Mouse (Mus musculus) ES-Bruce4 (cell line): ENCODE measurements around the gene Ntm. TPM values are rescaled to one million over a fixed set of nuclear protein-coding genes. Genes with fewer than 3 reads are reported as not detected.

ENCODE experiments used
- H3K27ac ChIP-seq: 2 replicates; pipeline ENCODE4 v1.5.1; 2012; ENCODE audit warnings: low read length, inconsistent platforms; ENCODE audit not compliant: insufficient read depth
- H3K27me3 ChIP-seq: 2 replicates; pipeline ENCODE4 v1.6.1; 2012; ENCODE audit warnings: mild to moderate bottlenecking, low read length, inconsistent platforms; ENCODE audit not compliant: control insufficient read depth, poor library complexity, insufficient read depth, severe bottlenecking
- H3K36me3 ChIP-seq: 2 replicates; pipeline ENCODE4 v1.6.1; 2012; ENCODE audit warnings: inconsistent platforms, mild to moderate bottlenecking, low read length, moderate library complexity; ENCODE audit not compliant: control insufficient read depth, poor library complexity, insufficient read depth, severe bottlenecking
- H3K4me1 ChIP-seq: one replicate; pipeline ENCODE4 v1.8.1; 2011; ENCODE audit warnings: low read length; ENCODE audit not compliant: control insufficient read depth, insufficient read depth
- H3K4me3 ChIP-seq: 2 replicates; pipeline ENCODE4 v1.5.1; 2011; ENCODE audit warnings: low read depth, mild to moderate bottlenecking, low read length
- H3K9ac ChIP-seq: 2 replicates; pipeline ENCODE4 v1.6.1; 2012; ENCODE audit warnings: low read depth, mild to moderate bottlenecking, inconsistent platforms; ENCODE audit not compliant: poor library complexity, severe bottlenecking
- H3K9me3 ChIP-seq: replicated peaks from 2 replicates; pipeline ENCODE4 v1.6.1; 2012; ENCODE audit warnings: mild to moderate bottlenecking, low read length, inconsistent platforms; ENCODE audit not compliant: control insufficient read depth, poor library complexity, insufficient read depth, severe bottlenecking
- CTCF ChIP-seq: IDR thresholded peaks from one replicate; pipeline ENCODE4 v1.8.1; 2011; ENCODE audit warnings: low read depth, low read length
- EP300 ChIP-seq: IDR thresholded peaks from 2 replicates; pipeline ENCODE4 v1.6.1; 2011; ENCODE audit warnings: low read depth, low read length; ENCODE audit not compliant: insufficient read depth
- POLR2A ChIP-seq: IDR thresholded peaks from one replicate; pipeline ENCODE4 v1.8.1; 2011; ENCODE audit warnings: low read length; ENCODE audit not compliant: insufficient read depth
- polyA plus RNA-seq: library from polyadenylated mRNA; stranded (reverse); fragments of >200 nt; gene quantifications from 2 replicates; pipeline ENCODE4 v1.2.4, GENCODE M21; 2011; ENCODE audit warnings: low read depth; ENCODE audit not compliant: missing spikeins, insufficient read depth, insufficient read length

Gene Ntm
- polyA plus RNA-seq, 1 experiment, result 0.82 TPM

DNA sequence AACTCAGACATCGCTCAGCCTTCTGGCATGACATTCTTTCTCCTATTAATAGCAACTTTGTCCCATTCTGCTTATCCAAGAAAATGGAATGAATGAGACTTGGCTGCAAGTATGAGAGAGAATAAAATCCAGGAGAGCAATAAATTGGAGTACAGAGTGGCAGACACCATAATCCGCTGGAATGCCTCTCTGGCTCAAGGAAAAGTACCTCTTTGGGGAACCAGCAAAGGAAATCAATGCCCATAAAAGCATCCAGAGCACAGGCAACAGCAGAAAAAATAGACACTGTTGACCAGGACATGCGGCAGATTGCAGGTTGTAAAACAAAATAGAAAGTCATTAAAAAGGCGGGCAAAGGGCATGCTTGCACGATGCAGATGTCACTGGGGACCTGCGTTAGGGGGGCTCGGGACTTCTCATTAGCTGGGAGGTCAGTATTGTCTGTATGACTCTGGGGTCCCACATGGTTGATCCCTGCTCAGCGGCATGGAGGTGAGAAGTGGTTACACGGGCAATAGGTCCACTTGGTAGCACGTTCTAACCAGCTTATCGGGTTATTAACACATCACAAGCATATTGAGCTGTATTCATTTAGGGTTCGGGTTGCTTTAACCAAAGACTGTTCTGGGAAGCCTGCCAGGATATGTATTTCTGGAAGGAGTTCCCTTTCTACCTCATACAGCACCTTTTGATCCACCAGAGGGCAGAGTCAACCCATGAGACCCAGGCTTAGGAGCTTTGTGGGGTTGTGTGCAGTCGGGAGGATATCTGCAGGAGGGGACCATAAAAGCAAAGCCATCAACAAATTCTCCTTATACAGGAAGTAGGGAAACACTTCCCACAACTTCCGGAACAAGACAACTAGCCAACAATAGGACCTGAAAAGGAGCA is 761.5 kb downstream of the Ntm start:
- Histone ChIP-seq H3K36me3 (no peaks in the 10 kb centered on the region), H3K9me3 (no peaks in the 10 kb centered on the region), H3K27me3 (no peaks in the 10 kb centered on the region; the same call in 1 of the 2 replicates), H3K9ac (no peak overlapping the region), H3K27ac (no peak overlapping the region), H3K4me3 (no peak overlapping the region), H3K4me1 (no peaks in the 10 kb centered on the region)
- TF ChIP-seq POLR2A (no peak), CTCF (peak; percentile 2)

DNA sequence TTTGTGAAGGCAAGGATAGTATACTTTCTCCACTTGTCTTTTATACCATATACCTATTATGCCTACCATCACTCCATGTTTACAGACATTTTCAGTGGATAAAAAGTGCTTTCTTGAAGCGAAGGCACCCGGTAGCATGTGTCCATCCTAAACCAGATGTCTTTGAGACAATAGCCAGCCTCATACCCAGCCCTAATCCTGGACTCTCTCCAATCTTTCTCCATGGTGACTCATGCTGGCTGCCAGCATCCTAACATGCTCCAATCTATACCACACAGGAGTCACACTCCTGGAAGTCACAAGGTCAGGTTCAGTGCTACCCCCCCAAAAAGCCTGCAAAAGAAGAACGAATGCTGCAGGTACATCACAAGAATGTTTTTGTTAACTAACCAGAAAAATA is 765.9 kb downstream of the Ntm start:
- no peak for TF ChIP-seq CTCF
- TF ChIP-seq EP300, result no peak
- TF ChIP-seq POLR2A, result no peak
- no peaks in the 10 kb centered on the region for H3K36me3 ChIP-seq
- no peaks in the 10 kb centered on the region for H3K27me3 ChIP-seq
- H3K4me1 ChIP-seq, result no peaks in the 10 kb centered on the region
- H3K4me3 ChIP-seq, result no peak overlapping the region
- no peaks in the 10 kb centered on the region for H3K9me3 ChIP-seq
- no peak overlapping the region for H3K27ac ChIP-seq
- no peak overlapping the region for H3K9ac ChIP-seq

DNA sequence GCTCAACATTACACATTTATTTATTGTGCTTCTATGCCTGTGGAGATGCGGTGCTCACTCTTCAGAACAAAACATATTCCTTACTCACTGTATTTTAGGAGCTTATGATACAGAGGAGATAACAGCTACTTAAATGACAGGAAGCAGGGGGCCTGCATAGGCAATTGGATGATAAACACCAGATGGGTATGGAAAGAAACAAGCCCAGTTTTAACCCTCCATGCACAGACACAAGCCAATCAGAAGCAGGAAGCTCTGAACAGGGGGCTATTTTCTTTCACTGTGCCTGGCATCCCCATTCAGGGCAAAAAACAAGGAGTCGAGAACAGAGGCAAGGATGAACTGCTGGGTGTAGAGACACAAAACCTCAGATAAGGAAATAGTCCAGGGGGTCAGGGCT is 768.7 kb downstream of the Ntm start:
- H3K9me3 ChIP-seq, result no peaks in the 10 kb centered on the region
- no peaks in the 10 kb centered on the region for H3K27me3 ChIP-seq
- no peaks in the 10 kb centered on the region for H3K4me1 ChIP-seq
- no peaks in the 10 kb centered on the region for H3K36me3 ChIP-seq
- H3K9ac ChIP-seq, result no peak overlapping the region
- H3K27ac ChIP-seq, result no peak overlapping the region
- no peak overlapping the region for H3K4me3 ChIP-seq
- no peak for TF ChIP-seq CTCF
- TF ChIP-seq EP300, result no peak
- no peak for TF ChIP-seq POLR2A

DNA sequence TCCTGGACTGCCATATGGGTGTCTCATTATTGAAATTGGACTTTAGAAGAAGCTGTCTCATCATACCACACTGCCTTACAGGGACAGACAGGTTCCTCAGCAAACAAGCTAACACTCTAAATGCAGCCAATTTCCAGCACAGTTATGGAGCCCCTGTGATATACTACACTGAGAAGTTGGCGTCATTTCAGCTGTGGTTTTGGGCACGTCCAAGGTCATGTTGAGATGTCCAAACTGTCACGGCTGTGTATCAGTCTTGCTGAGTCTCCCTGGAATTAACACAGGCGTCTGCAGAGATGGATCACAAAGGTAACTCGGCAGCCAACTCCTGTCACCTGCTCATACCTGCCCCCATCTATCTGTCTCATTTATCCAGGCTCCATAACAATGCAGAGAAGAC is 779.9 kb downstream of the Ntm start:
- H3K9me3 ChIP-seq, result no peaks in the 10 kb centered on the region
- H3K4me3 ChIP-seq, result no peak overlapping the region
- H3K9ac ChIP-seq, result no peak overlapping the region
- H3K4me1 ChIP-seq, result no peaks in the 10 kb centered on the region
- H3K27me3 ChIP-seq, result no peaks in the 10 kb centered on the region
- no peaks in the 10 kb centered on the region for H3K36me3 ChIP-seq
- TF ChIP-seq CTCF, result no peak
- no peak for TF ChIP-seq EP300
- no peak for TF ChIP-seq POLR2A
- H3K27ac ChIP-seq, result no peak overlapping the region

DNA sequence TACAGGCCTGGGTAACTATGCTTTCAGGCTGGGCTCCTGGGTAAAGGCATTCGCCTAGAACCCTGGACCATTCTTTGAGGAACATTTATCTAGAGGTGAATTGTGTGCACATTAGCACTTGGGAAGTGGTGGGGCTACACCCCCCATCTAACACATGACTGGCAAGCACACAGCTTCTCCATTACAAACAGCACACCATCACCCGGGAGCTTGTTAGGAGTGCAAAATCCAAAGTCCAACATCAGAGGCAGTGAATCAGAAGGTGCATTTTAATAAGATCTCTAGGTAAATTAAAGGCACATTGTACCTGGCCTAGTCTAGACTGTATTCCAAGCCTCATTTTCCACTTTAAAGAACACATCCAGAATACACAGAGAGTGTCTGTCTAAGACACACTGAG is 781.3 kb downstream of the Ntm start:
- no peaks in the 10 kb centered on the region for H3K36me3 ChIP-seq
- H3K4me1 ChIP-seq, result no peaks in the 10 kb centered on the region
- H3K27ac ChIP-seq, result no peak overlapping the region
- H3K27me3 ChIP-seq, result no peaks in the 10 kb centered on the region
- H3K4me3 ChIP-seq, result no peak overlapping the region
- no peak overlapping the region for H3K9ac ChIP-seq
- TF ChIP-seq POLR2A (no peak), CTCF (no peak), EP300 (no peak)
- H3K9me3 ChIP-seq, result no peaks in the 10 kb centered on the region

DNA sequence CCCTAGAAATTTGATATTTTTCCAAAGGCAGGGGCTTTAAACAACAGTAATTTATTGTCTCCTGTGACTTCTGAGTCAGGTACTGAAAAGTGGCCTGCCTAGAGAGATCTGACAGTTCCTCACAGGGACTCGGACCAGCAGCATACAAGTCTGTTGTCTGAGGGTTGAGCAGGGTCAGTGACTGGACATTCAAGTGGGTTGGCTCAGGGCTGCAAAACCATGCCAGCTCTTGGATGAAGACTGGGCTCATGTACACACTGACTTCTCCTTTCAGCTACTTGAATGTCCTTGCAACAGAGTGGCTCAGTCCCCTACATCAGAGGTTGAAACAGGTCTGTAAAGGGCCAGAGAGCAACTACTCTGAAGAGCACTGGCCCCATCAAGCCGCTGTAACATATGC is 797.2 kb downstream of the Ntm start:
- Histone ChIP-seq H3K36me3 (no peaks in the 10 kb centered on the region), H3K9me3 (no peaks in the 10 kb centered on the region), H3K4me1 (no peaks in the 10 kb centered on the region), H3K27ac (no peak overlapping the region), H3K27me3 (no peaks in the 10 kb centered on the region; the same call in 1 of the 2 replicates), H3K4me3 (no peak overlapping the region), H3K9ac (no peak overlapping the region)
- TF ChIP-seq CTCF (no peak), EP300 (no peak), POLR2A (no peak)
